Mouse (Mus musculus) kidney, embryonic 16.5 days (tissue): ENCODE measurements around the gene Abtb2. TPM values are rescaled to one million over a fixed set of nuclear protein-coding genes. Genes with fewer than 3 reads are reported as not detected.

ENCODE experiments used
- ATAC-seq: fragments of 200-750 bp; cut with Nextera tagmentation; 2 replicates; pipeline ENCODE4 v1.8.0; 2017; ENCODE audit warnings: moderate TSS enrichment; ENCODE audit not compliant: low FRiP score, low TSS enrichment
- H3K27ac ChIP-seq: fragments of 300-500 bp; sonication (generic); 2 replicates; pipeline ENCODE4 v1.5.1; 2014; ENCODE audit warnings: low read length
- H3K27me3 ChIP-seq: fragments of 300-500 bp; sonication (generic); 2 replicates; pipeline ENCODE4 v1.6.1; 2014; ENCODE audit warnings: low read length, control low read depth, mixed read lengths; ENCODE audit not compliant: insufficient read depth
- H3K36me3 ChIP-seq: fragments of 300-500 bp; sonication (generic); 2 replicates; pipeline ENCODE4 v1.6.1; 2014; ENCODE audit warnings: low read length, control low read depth, mixed read lengths; ENCODE audit not compliant: insufficient read depth
- H3K4me1 ChIP-seq: fragments of 300-500 bp; sonication (generic); 2 replicates; pipeline ENCODE4 v1.6.1; 2014; ENCODE audit warnings: low read length, control low read depth, mixed read lengths; ENCODE audit not compliant: insufficient read depth
- H3K4me2 ChIP-seq: fragments of 300-500 bp; sonication (generic); replicated peaks from 2 replicates; pipeline ENCODE4 v1.6.1; 2014; ENCODE audit warnings: low read depth, low read length
- H3K4me3 ChIP-seq: fragments of 300-500 bp; sonication (generic); 2 replicates; pipeline ENCODE4 v1.5.1; 2014; ENCODE audit warnings: mild to moderate bottlenecking, low read length
- H3K9ac ChIP-seq: fragments of 300-500 bp; sonication (generic); replicated peaks from 2 replicates; pipeline ENCODE4 v1.6.1; 2014; ENCODE audit warnings: low read length
- H3K9me3 ChIP-seq: fragments of 300-500 bp; sonication (generic); 2 replicates; pipeline ENCODE4 v1.6.1; 2016; ENCODE audit warnings: low read length, control low read depth
- WGBS: fragments of 180-500 bp; shearing (Covaris S2); extraction: QIAGEN DNeasy Blood & Tissue Kit; methylation state at CpG from one replicate; pipeline ENCODE4 v1.1.7; 2014; 5-methylcytosine and 5-hydroxymethylcytosine counted together
- polyA plus RNA-seq: library from polyadenylated mRNA; unstranded; fragments of >200 nt; fragmentation: Nextera tagmentation; extraction: Ambion mirVana; gene quantifications from 2 replicates; pipeline ENCODE4 v1.2.1, GENCODE M21; 2015

Gene Abtb2
- polyA plus RNA-seq, 1 experiment from 2014 or later, result 9.3 TPM

- no peak for ATAC-seq
- Histone ChIP-seq H3K9ac (no peak overlapping the region), H3K27me3 (no peaks in the 10 kb centered on the region), H3K4me2 (no peak overlapping the region), H3K36me3 (peaks cover 44% of the 10 kb centered on the region), H3K9me3 (no peaks in the 10 kb centered on the region), H3K27ac (no peak overlapping the region), H3K4me1 (no peaks in the 10 kb centered on the region), H3K4me3 (no peak overlapping the region)
- WGBS, result 61% methylated on average over 3 of the region's 3 CpGs
These were observed 183.0 kb downstream of the Abtb2 start for GRCm38 (mm10) chr2:103749091-103749490.

GRCm38 (mm10) chr2:103751771-103752170 lies 185.7 kb downstream of the Abtb2 start:
- H3K27me3 ChIP-seq, result no peaks in the 10 kb centered on the region
- no peak for ATAC-seq
- H3K4me1 ChIP-seq, result no peaks in the 10 kb centered on the region
- H3K4me2 ChIP-seq, result no peak overlapping the region
- H3K36me3 ChIP-seq, result peaks cover 58% of the 10 kb centered on the region
- no peak overlapping the region for H3K4me3 ChIP-seq
- H3K27ac ChIP-seq, result no peak overlapping the region
- H3K9ac ChIP-seq, result no peak overlapping the region
- H3K9me3 ChIP-seq, result no peaks in the 10 kb centered on the region
- 93% methylated on average over 6 of the region's 6 CpGs for WGBS

- Histone ChIP-seq H3K4me3 (no peak overlapping the region), H3K9me3 (no peaks in the 10 kb centered on the region), H3K4me2 (no peak overlapping the region), H3K27ac (no peak overlapping the region), H3K4me1 (no peaks in the 10 kb centered on the region), H3K9ac (no peak overlapping the region), H3K36me3 (peaks cover 53% of the 10 kb centered on the region), H3K27me3 (no peaks in the 10 kb centered on the region)
- no peak for ATAC-seq
- 77% methylated on average over 3 of the region's 3 CpGs for WGBS
These were observed 188.5 kb downstream of the Abtb2 start for GRCm38 (mm10) chr2:103754614-103755013.

GRCm38 (mm10) chr2:103755458-103756085 lies 189.5 kb downstream of the Abtb2 start:
- Histone ChIP-seq H3K27ac (no peak overlapping the region), H3K4me2 (no peak overlapping the region), H3K9ac (no peak overlapping the region), H3K36me3 (peaks cover 46% of the 10 kb centered on the region), H3K27me3 (no peaks in the 10 kb centered on the region), H3K4me3 (no peak overlapping the region), H3K9me3 (no peaks in the 10 kb centered on the region), H3K4me1 (peaks cover 3% of the 10 kb centered on the region; the same call in 1 of the 2 replicates)
- 87% methylated on average over 9 of the region's 9 CpGs for WGBS
- no peak for ATAC-seq

GRCm38 (mm10) chr2:103760421-103760820 lies 194.3 kb downstream of the Abtb2 start:
- peak overlapping the region; percentile 91 for H3K4me3 ChIP-seq
- ATAC-seq, result no peak
- WGBS, result under 1% methylated on average over 12 of the region's 12 CpGs
- peak overlapping the region; percentile 82 for H3K27ac ChIP-seq
- H3K9ac ChIP-seq, result peak overlapping the region; percentile 75
- no peaks in the 10 kb centered on the region for H3K27me3 ChIP-seq
- no peaks in the 10 kb centered on the region for H3K9me3 ChIP-seq
- peaks cover 14% of the 10 kb centered on the region; the same call in 1 of the 2 replicates for H3K36me3 ChIP-seq
- H3K4me2 ChIP-seq, result peak overlapping the region; percentile 81
- peaks cover 10% of the 10 kb centered on the region; the same call in 1 of the 2 replicates for H3K4me1 ChIP-seq

GRCm38 (mm10) chr2:103760906-103761716 lies 195.0 kb downstream of the Abtb2 start, which contains the start of gene Nat10:
TSS of gene Nat10 (minus strand) at chr2:103761270.
- H3K9ac ChIP-seq, result peak within 1 kb of the TSS; percentile 75
- peak; percentile 97 for ATAC-seq

GRCm38 (mm10) chr2:103761993-103762392 lies 195.9 kb downstream of the Abtb2 start:
- 32% methylated on average over 4 of the region's 4 CpGs for WGBS
- H3K4me2 ChIP-seq, result peak overlapping the region; percentile 81
- no peaks in the 10 kb centered on the region for H3K9me3 ChIP-seq
- H3K27ac ChIP-seq, result no peak overlapping the region
- ATAC-seq, result no peak
- H3K9ac ChIP-seq, result no peak overlapping the region
- H3K4me3 ChIP-seq, result peak overlapping the region; percentile 91; the same call in 1 of the 2 replicates
- H3K36me3 ChIP-seq, result peaks cover 17% of the 10 kb centered on the region
- no peaks in the 10 kb centered on the region for H3K27me3 ChIP-seq
- peaks cover 10% of the 10 kb centered on the region; the same call in 1 of the 2 replicates for H3K4me1 ChIP-seq

More at GRCm38 (mm10) chr2:103760906-103761716, 195.0 kb downstream of the Abtb2 start, which contains the start of gene Nat10:
- H3K4me2 ChIP-seq, result peak within 1 kb of the TSS; percentile 81
- H3K27me3 ChIP-seq, result no peaks in the 10 kb centered on the region
- under 1% methylated on average over 47 of the region's 47 CpGs for WGBS
- peak within 1 kb of the TSS; percentile 91 for H3K4me3 ChIP-seq
- H3K36me3 ChIP-seq, result peaks cover 14% of the 10 kb centered on the region
- H3K9me3 ChIP-seq, result no peaks in the 10 kb centered on the region
- peak within 1 kb of the TSS; percentile 82 for H3K27ac ChIP-seq
- H3K4me1 ChIP-seq, result peaks cover 10% of the 10 kb centered on the region; the same call in 1 of the 2 replicates

- Histone ChIP-seq H3K27me3 (no peaks in the 10 kb centered on the region), H3K4me2 (0 out of 2 replicates have a peak overlapping the region, but pooled peaks have one; percentile 81), H3K36me3 (peaks cover 15% of the 10 kb centered on the region), H3K27ac (no peak overlapping the region), H3K4me3 (no peak overlapping the region), H3K9ac (no peak overlapping the region), H3K9me3 (no peaks in the 10 kb centered on the region), H3K4me1 (peaks cover 10% of the 10 kb centered on the region; the same call in 1 of the 2 replicates)
- 61% methylated on average over 1 of the region's 1 CpGs for WGBS
- ATAC-seq, result no peak
These were observed 196.4 kb downstream of the Abtb2 start for GRCm38 (mm10) chr2:103762492-103762891.
